ENCODE assay signal across 8 mouse cellular contexts in the genomic region with DNA sequence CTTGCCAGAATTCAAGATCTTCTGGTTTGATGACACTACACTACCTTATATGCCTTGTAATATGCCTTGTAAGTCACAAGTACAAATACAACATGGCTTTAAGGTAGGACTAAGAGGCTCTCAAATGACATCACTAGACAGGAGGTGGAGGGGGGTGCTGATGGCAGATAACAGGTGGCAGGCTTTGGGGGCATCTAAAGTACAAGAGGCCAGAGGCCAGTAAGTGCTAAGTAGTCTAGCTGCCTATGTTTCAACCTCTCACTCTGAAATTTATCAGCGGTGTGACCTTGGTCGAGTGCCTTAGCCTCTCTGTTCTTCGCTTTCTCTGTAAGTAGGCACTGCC. TPM values are rescaled to one million over a fixed set of nuclear protein-coding genes. Genes with fewer than 3 reads are reported as not detected.
DNase-seq lines count a peak whose midpoint lies in the region; ATAC-seq and TF ChIP-seq lines count a peak whose summit lies in the region.

No protein-coding gene starts in this region.

- H3K27me3 ChIP-seq in heart, postnatal 0 days (ENCODE audit: control insufficient read depth, insufficient read depth, low read length), result no peaks in the 10 kb centered on the region
- no peaks in the 10 kb centered on the region for H3K27me3 ChIP-seq in MEL (ENCODE audit: control insufficient read depth in 1 of 2, insufficient read depth in 2 of 2, low read length in 2 of 2)
- H3K27me3 ChIP-seq in forebrain, embryonic 14.5 days (replicated peaks; ENCODE audit: control insufficient read depth, insufficient read depth, low read length), result peaks cover 4% of the 10 kb centered on the region; the same call in 1 of the 2 replicates

- intact Hi-C loops in left cerebral cortex, postnatal 10 days (cut with DNase I), result no loop called here

- H3K9ac ChIP-seq in heart, postnatal 0 days (replicated peaks; ENCODE audit: low read depth, low read length), result peak overlapping the region; percentile 96
- H3K9ac ChIP-seq in MEL (ENCODE audit: control insufficient read depth, low read depth, low read length, poor library complexity, severe bottlenecking), result peak overlapping the region; percentile 93
- H3K9ac ChIP-seq in forebrain, embryonic 14.5 days (ENCODE audit: low read length), result peak overlapping the region; percentile 95

- H3K4me1 ChIP-seq in heart, postnatal 0 days (ENCODE audit: control insufficient read depth, insufficient read depth), result peaks cover 36% of the 10 kb centered on the region
- peaks cover 13 to 22% of the 10 kb centered on the region in 2 experiments for H3K4me1 ChIP-seq in MEL (ENCODE audit: control insufficient read depth in 1 of 2, insufficient read depth in 2 of 2, low read length in 2 of 2)
- H3K4me1 ChIP-seq in forebrain, embryonic 14.5 days (ENCODE audit: control insufficient read depth, insufficient read depth, low read length), result peaks cover 6% of the 10 kb centered on the region

- H3K36me3 ChIP-seq in heart, postnatal 0 days (replicated peaks; ENCODE audit: control insufficient read depth, insufficient read depth, low read length), result peaks cover 4% of the 10 kb centered on the region; the same call in 1 of the 2 replicates
- H3K36me3 ChIP-seq in MEL (ENCODE audit: control insufficient read depth in 1 of 2, insufficient read depth in 2 of 2, low read length in 2 of 2), result peaks cover 6 to 31% of the 10 kb centered on the region in 2 experiments
- H3K36me3 ChIP-seq in forebrain, embryonic 14.5 days (ENCODE audit: control insufficient read depth, insufficient read depth, low read length), result peaks cover 4% of the 10 kb centered on the region; the same call in 1 of the 2 replicates

- H3K4me2 ChIP-seq in heart, postnatal 0 days (ENCODE audit: low read depth, low read length), result peak overlapping the region; percentile 81
- H3K4me2 ChIP-seq in forebrain, embryonic 14.5 days (ENCODE audit: low read length), result peak overlapping the region; percentile 90

- no peak for TF ChIP-seq CTCF in heart, postnatal 0 days (IDR thresholded peaks at IDR 0.05; ENCODE audit: low read depth)
- TF ChIP-seq CTCF in MEL (IDR thresholded peaks at IDR 0.05 in 2 of 3, conservative IDR thresholded peaks at IDR 0.05 in 1 of 3; ENCODE audit: control insufficient read depth in 1 of 3, insufficient read depth in 1 of 3, low read depth in 2 of 3, low read length in 3 of 3, poor library complexity in 1 of 3, severe bottlenecking in 1 of 3), result no peak

- H3K27ac ChIP-seq in heart, postnatal 0 days (ENCODE audit: low read depth), result peak overlapping the region; percentile 96
- peak overlapping the region; percentile 59; the same call in 1 of the 2 replicates for H3K27ac ChIP-seq in MEL (ENCODE audit: control insufficient read depth, low read depth, low read length)
- H3K27ac ChIP-seq in forebrain, embryonic 14.5 days (ENCODE audit: low read depth, low read length), result no peak overlapping the region

- no peaks in the 10 kb centered on the region for H3K9me3 ChIP-seq in heart, postnatal 0 days (replicated peaks; ENCODE audit: control insufficient read depth, low read length)
- no peaks in the 10 kb centered on the region for H3K9me3 ChIP-seq in MEL (replicated peaks; ENCODE audit: insufficient read depth, low read length)
- no peaks in the 10 kb centered on the region for H3K9me3 ChIP-seq in forebrain, embryonic 14.5 days (replicated peaks; ENCODE audit: control insufficient read depth, low read length)

- peak overlapping the region; percentile 92 for H3K4me3 ChIP-seq in heart, postnatal 0 days (ENCODE audit: low read depth, low read length)
- peak overlapping the region; percentile 91 to 96 for H3K4me3 ChIP-seq in MEL (ENCODE audit: control insufficient read depth in 1 of 2, insufficient read depth in 1 of 2, low read depth in 2 of 2, low read length in 2 of 2)
- peak overlapping the region; percentile 97 for H3K4me3 ChIP-seq in forebrain, embryonic 14.5 days (ENCODE audit: low read depth, low read length)

- 0% methylated on average over 3 of the region's 3 CpGs for WGBS in heart, postnatal 0 days
- WGBS in forebrain, embryonic 14.5 days, result 6% methylated on average over 3 of the region's 3 CpGs

- no peak for TF ChIP-seq EP300 in heart, postnatal 0 days (IDR thresholded peaks at IDR 0.05; ENCODE audit: low read depth)
- no peak for TF ChIP-seq EP300 in MEL (IDR thresholded peaks at IDR 0.05; ENCODE audit: low read depth in 1 of 2, low read length in 2 of 2)

- TF ChIP-seq POLR2A in MEL (IDR thresholded peaks at IDR 0.05; ENCODE audit: control insufficient read depth in 1 of 2, insufficient read depth in 1 of 2, low read depth in 1 of 2, low read length in 2 of 2, poor library complexity in 1 of 2), result no peak

- ATAC-seq in heart, postnatal 0 days (ENCODE audit: insufficient read depth, low read depth), result no peak
- ATAC-seq in forebrain, embryonic 14.5 days, result no peak
- ATAC-seq in megakaryocyte-erythroid progenitor cell, adult 5-6 weeks (replicated peaks; ENCODE audit: low FRiP score, low TSS enrichment, poor library complexity, severe bottlenecking), result peak; percentile 32; the same call in 1 of the 2 replicates

- no peak for DNase-seq in heart, postnatal 0 days (ENCODE audit: low spot score)
- no peak for DNase-seq in heart, adult 18-20 months
- DNase-seq in MEL (ENCODE audit: low read depth, low spot score), result peak; percentile 54
- no peak for DNase-seq in forebrain, embryonic 14.5 days (ENCODE audit: low spot score)
- no peak for DNase-seq in left cerebral cortex, postnatal 10 days (ENCODE audit: extremely low spot score in 1 of 2, low spot score in 2 of 2)
- DNase-seq in right cerebral cortex, postnatal 14 days, result no peak
- no peak for DNase-seq in kidney, postnatal 36 days

- H3K79me2 ChIP-seq in MEL (ENCODE audit: control insufficient read depth, insufficient read depth, low read length, poor library complexity), result peaks cover 51% of the 10 kb centered on the region

- no peak for TF ChIP-seq RAD21 in MEL (IDR thresholded peaks at IDR 0.05; ENCODE audit: low read depth, low read length)

TF ChIP-seq in MEL, 35 proteins besides CTCF, POLR2A, EP300 and RAD21:
- TF ChIP-seq MAX (IDR thresholded peaks at IDR 0.05; ENCODE audit: low read length), result no peak
- 0 out of 2 replicates have a peak, but pooled peaks have one; percentile 20 for TF ChIP-seq GATA1 (IDR thresholded peaks at IDR 0.05; ENCODE audit: low read depth, low read length)
TF ChIP-seq in MEL: peak in this region for 1.

RNA-seq across cellular contexts. Expression of a gene that starts 0.9 kb away (rescaled TPM):
- 62.7 and 90.1 TPM in 2 replicates for total RNA-seq in heart, postnatal 0 days (2014; rRNA removed; ENCODE audit: low replicate concordance)
- polyA plus RNA-seq in heart, postnatal 0 days (2015; fragmentation: Nextera tagmentation; extraction: Ambion mirVana), result 193 and 196 TPM in 2 replicates
- 100 to 1,000 TPM; 271 to 283 TPM for total RNA-seq in heart, adult 18-20 months (2021)
- 47.6 and 49.6 TPM in 2 replicates for total RNA-seq in MEL (2012; rRNA removed)
- 100 to 1,000 TPM; 234 to 362 TPM for polyA plus RNA-seq in MEL (2012; ENCODE audit: insufficient read depth in 1 of 2, insufficient read length in 2 of 2, low read depth in 1 of 2, low replicate concordance in 2 of 2, missing spikeins in 1 of 2)
- polyA plus RNA-seq in forebrain, embryonic 14.5 days (2014; fragmentation: Nextera tagmentation; extraction: Ambion mirVana), result 342 and 365 TPM in 2 replicates
- 158 and 182 TPM in 2 replicates for total RNA-seq in megakaryocyte-erythroid progenitor cell, adult 5-6 weeks (2014; fragmentation: Nextera tagmentation)
- 59.7 and 68.5 TPM in 2 replicates for total RNA-seq in megakaryocyte-erythroid progenitor cell, adult 5-6 weeks (2017)
- 100 to 1,000 TPM; 325 to 332 TPM for total RNA-seq in left cerebral cortex, postnatal 10 days (2021)

RNA-seq across cellular contexts. Expression of a gene that starts 40.1 kb away (rescaled TPM):
- total RNA-seq in heart, postnatal 0 days (2014; rRNA removed; ENCODE audit: low replicate concordance), result 120 and 133 TPM in 2 replicates
- 99.0 and 104 TPM in 2 replicates for polyA plus RNA-seq in heart, postnatal 0 days (2015; fragmentation: Nextera tagmentation; extraction: Ambion mirVana)
- 100 to 1,000 TPM; 104 to 108 TPM for total RNA-seq in heart, adult 18-20 months (2021)
- 284 and 289 TPM in 2 replicates for total RNA-seq in MEL (2012; rRNA removed)
- 100 to 1,000 TPM; 361 to 412 TPM for polyA plus RNA-seq in MEL (2012; ENCODE audit: insufficient read depth in 1 of 2, insufficient read length in 2 of 2, low read depth in 1 of 2, low replicate concordance in 2 of 2, missing spikeins in 1 of 2)
- 279 and 283 TPM in 2 replicates for polyA plus RNA-seq in forebrain, embryonic 14.5 days (2014; fragmentation: Nextera tagmentation; extraction: Ambion mirVana)
- 123 and 137 TPM in 2 replicates for total RNA-seq in megakaryocyte-erythroid progenitor cell, adult 5-6 weeks (2014; fragmentation: Nextera tagmentation)
- total RNA-seq in megakaryocyte-erythroid progenitor cell, adult 5-6 weeks (2017), result 183 and 205 TPM in 2 replicates
- 100 to 1,000 TPM; 179 to 193 TPM for total RNA-seq in left cerebral cortex, postnatal 10 days (2021)
